Mouse (Mus musculus) left cerebral cortex, postnatal 10 days (tissue): ENCODE results near the gene Abca9. TPM values are rescaled to one million over a fixed set of nuclear protein-coding genes. Genes with fewer than 3 reads are reported as not detected.

ENCODE experiments used
- DNase-seq, 2 experiments: peaks; one replicate each; pipeline ENCODE4 v3.0.0; 2021 to 2022; ENCODE audit warnings: low spot score in 2 of 2, mixed read lengths in 1 of 2; ENCODE audit errors: extremely low spot score in 1 of 2
- intact Hi-C: fragments of 180-260 bp; cut with DNase I; formaldehyde crosslinking; loops from one replicate; pipeline ENCODE4 v1.15.1; 2025
- total RNA-seq, 2 experiments: library from RNA; stranded (reverse); gene quantifications; 2 replicates each; pipeline ENCODE4 v1.2.3; 2021

Abca9 gene
- 1 to 10 TPM; 8.0 to 8.1 TPM for total RNA-seq

DNA sequence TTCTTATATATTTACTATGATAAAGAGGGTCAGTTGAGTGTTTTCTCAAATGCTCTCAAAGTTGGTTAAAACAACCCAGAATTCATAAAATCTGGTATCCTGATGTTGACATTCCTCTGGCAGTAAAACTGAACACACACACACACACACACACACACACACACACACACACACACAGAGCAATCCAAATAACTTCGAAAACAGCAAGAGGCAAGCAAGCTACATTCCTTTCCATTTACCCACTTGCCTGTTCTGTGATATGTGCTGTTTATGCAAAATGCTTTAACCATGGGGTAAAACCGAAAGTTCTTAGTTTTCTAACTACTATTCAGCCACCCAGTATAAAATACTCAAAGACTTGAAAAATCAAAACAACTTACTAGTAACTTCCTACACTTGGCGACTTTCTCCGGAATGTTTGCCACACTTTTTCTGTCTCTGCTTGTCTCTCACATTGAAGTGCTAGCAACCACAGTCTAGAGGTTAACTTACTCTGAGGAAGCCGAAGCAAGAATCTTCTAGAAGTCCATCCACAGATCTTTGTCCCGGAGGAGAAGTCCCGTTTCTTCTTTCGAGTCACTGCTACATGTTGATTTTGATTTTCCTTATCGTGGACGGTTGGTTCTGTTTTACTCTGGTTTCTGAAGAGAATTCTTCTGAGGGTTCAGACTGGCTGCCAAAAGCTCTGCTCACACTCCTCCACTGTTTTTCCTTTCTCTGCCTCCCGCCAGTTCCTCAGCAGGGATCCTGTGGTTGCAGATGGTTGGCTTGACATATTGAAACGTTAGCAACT is at the start of gene Abca9:
Gene Abca9 (minus strand): TSS at position 738 of the 793 bp plus-strand sequence.
- DNase-seq: peak; percentile 48 to 73
- intact Hi-C loops: no loop called here

DNA sequence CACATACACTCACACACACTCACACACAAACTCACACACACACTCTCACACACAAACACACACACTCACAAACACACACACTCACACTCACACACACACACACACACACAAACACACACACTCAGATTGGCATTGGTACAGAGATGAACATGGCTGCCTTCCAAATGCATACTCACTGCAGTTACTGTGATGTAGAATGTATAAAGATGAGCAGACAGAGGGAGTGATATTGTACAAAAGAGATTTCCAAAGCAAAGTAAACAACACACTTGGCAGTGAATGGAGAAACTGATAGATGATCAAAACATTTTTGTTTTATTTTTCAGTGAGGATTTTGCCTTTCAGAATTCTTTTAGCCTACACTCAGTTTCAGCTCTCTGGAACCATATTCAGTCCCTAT is 49.1 kb upstream of the Abca9 start:
- intact Hi-C loops: no loop called here

DNA sequence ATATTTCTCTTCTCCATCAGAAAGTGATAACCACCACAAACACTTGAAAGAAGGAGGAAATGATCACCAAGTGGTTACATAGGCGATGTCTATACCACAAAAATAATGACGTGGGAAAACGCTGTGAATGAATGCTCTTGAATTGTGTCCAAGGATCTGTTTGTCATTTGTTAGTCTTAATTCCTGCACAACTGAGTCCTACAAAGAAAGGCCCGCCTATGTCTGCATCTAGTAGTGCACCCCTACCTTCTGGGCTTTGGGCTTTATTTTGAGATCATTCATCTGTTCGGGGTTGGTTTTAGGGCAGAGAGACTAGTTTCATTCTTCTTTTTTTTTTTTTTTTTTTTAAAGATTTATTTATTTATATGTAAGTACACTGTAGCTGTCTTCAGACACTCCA is 35.9 kb upstream of the Abca9 start:
- intact Hi-C loops: no loop called here

More for the DNA sequence above, 49.1 kb upstream of the Abca9 start:
- no peak for DNase-seq

DNA sequence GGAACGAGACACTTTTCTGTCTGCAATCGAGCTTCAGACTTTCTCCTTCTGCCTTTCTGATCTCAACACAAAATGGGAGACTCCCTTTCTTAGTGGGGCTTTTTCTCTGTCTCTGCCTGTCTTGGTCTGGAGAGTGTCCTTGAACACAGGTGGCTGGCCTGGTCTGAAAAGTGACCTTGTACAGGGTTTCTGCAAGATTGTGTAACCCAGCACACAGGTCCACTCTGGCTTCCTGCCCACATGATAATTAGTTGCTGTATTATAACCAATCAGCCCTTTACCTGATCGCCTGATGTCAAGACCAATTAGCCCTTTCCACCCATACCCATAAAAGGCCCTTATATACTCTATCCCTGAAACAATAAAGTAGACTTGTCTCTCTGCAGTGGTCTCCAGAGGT is 30.9 kb upstream of the Abca9 start:
- DNase-seq: no peak
- intact Hi-C loops: no loop called here

More for the DNA sequence above, 35.9 kb upstream of the Abca9 start:
- DNase-seq: no peak

DNA sequence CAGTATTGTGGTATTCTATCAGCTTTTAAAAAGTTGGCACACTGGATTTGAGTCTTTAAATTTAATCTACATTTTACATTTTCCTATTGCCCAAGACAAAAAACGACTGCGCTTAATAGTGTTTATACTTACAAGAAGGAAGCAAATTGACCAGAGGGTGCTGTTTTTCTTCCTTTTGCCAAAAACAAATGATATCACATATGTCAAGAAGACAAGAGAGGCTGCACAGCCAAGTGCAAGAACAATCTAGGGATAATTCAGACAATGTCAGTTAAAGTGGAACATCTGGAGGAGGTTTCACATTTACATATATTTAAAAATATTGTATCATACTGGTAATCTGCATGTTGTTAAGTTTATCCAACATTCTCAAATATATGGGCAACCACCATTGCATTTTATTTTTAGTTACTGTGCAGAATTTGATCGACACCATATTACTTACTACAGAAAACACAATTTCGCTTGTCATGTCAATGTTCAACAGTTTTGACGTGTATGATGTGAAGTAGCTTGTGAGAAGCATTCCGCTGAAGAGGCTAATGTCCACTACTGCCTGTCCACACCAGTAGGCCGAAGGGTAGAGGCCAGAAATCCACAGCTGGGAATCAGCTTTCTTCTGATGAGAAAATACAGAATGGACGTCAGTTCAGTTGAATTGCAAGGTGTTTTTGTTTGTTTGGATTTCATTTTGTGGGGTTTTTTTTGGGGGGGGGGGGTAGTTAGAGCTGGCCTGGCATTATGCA is 28.7 kb upstream of the Abca9 start:
- intact Hi-C loops: no loop called here
- no peak for DNase-seq

DNA sequence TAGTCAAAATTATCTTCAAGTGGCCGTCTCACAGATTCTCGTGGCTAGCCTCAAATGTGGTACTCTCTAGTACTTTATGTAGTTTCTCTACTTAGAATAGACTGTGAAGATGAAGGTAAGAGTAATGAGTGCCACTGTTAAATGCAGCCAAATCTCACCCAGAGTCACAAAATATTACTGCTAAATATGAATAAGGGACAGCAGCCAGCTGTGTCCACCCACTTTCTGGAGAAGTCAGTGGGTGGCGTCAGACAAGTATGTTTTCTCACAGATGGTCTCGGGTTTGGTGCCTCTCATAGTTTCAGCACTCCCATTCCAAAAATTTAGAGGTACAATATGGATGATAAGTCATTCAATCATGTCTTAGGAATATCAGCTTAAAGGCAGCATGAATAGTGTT is 27.3 kb upstream of the Abca9 start:
- intact Hi-C loops: no loop called here
- no peak for DNase-seq

DNA sequence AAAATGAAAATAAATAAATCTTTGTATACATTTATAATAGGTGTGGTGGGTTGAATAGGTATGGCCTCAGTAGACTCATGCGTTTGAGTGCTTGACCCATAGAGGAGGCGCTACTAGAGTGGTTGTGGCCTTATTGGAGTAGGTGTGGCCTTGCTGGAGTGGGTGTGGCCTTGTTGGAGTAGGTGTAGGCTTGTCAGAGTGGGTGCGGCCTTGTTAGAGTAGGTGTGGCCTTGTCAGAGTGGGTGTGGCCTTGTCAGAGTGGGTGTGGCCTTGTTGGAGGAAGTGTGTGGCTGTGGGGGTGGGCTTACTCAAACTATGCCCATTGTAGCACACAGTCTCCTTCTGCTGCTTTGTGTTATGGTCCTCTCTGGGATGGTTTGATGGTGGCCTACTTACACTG is 3.2 kb upstream of the Abca9 start:
- no peak for DNase-seq
- intact Hi-C loops: no loop called here

DNA sequence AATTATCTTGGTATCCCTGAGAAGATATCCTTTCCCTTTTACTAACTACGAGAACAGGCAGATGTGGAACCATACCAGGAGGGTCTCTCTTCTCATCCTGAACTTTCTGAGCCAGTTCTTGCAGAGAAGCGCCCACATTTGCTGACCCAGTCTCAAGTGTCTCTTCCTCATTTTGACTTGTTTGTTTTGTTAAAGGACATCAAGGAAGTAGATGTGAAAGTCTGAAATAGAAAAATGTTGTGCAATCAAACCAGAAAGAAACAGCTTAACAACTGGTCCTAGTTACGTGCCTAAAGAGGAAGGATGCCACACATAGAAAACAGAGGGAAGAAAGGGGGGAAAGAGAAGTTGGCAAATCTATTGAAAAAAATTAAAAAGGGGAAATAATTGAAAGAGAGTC is 2.2 kb downstream of the Abca9 start:
- DNase-seq: no peak
- intact Hi-C loops: no loop called here

DNA sequence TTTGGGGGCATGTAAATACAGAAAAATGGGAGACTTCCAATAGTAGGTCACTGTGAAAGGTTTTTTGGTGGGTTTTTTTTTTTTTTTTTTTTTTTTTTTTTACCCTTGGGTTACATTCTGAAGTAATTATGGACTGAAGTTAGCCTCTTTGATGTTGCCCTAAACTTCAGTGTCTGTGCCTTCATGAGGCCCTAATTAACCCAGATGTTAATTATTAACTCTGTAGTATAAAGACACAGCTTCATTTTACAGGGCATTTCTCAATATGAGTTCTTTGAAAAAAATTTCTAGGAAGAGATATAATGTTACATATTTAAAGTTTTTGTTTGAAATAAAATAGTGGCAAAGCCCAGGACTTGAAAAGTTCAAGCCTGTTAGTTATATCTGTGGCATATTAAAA is 2.6 kb downstream of the Abca9 start:
- DNase-seq: no peak
- intact Hi-C loops: no loop called here

DNA sequence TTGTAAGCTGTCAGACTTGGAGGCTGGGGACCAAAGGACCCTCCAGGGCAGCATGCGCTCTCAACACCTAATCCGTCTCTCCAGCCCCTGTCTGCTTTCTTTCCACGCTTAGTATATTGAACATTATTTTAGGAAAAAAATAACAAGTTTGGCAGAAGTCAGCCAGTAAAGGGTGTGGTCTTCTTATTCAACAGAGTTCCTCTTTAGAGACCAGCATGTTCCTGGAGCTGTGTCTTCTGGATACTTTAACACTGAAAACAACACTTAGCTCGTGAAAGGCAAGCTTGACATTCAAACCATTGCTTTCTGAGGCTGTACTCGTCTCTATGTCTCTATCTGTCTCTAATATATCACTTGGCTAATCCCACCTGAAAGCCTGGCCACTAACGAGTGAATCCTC is 10.9 kb downstream of the Abca9 start:
- intact Hi-C loops: no loop called here
- no peak for DNase-seq

DNA sequence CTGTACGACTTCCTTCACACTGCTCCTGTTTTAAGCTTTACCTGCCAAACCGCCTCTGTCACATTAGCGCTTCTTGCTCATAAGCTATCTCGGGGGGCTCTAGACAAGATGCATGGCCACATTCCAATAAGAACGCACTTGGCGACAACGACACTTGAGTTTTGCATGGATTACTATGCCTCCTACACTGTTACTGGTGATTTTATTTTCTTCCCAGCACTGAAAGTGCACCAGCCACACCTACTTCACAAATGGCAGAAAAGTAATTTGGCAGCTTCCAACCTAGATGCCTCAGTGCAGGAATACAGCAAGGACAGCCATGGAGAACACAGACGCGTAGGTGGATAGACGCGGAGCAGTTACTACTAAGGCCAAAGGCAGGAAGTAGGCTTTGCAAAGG is 12.0 kb downstream of the Abca9 start:
- intact Hi-C loops: no loop called here
- no peak for DNase-seq

DNA sequence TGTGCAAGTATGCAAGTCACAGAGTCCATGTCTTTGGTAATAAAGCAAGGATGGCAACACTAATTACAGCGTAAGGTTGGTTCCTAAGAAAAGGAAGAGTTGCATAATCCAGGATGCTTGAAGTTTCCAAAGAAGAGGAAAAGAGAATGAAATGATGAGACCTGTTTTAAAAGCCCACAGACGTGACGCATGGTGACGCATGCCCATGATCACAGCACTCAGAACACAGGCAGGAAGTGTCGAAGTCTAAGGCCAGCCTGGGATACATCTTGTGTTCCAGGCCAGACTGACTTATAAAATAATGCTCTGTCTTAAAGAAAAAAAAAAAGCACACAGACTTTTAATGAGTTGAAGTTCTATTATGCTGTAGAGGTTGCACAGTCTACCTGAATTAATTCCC is 20.4 kb downstream of the Abca9 start:
- intact Hi-C loops: no loop called here
- no peak for DNase-seq

DNA sequence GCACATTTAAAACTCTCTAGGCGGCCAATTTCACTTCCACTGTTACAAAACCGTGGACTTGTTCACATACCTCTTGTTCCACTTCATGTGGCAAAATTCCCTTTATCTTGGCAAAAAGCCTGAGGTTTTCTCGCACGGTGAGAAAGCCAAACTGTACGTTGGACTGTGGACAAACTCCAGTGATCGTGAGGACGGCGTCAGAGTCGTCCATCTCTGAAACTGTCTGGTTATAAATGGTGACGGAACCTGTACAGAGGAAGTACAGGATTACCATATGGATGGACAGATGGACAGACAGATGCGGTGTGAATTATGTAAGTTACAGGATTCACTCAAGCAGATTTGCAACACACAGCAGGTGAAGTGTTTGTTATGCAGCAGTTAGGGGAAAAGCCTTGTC is 22.6 kb downstream of the Abca9 start:
- intact Hi-C loops: no loop called here
- DNase-seq: no peak

DNA sequence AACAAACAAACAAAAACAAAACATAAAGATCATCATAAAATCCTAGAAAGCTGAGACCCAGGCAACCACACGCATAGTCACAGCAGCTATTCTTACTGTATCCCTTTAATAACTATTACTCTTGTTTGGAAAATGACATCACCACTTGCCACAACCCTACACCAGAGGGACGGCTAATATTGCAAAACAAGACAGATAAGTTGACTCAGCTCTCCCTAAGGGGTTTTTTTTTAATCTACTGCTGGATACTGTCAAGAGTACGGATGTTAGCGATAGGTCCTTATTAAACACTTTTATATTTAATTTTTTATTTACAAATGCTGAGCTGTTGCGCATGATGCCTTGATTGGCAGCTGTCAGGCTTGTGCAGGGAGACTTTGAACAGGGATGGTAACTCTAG is 37.2 kb downstream of the Abca9 start:
- DNase-seq: no peak
- intact Hi-C loops: no loop called here

DNA sequence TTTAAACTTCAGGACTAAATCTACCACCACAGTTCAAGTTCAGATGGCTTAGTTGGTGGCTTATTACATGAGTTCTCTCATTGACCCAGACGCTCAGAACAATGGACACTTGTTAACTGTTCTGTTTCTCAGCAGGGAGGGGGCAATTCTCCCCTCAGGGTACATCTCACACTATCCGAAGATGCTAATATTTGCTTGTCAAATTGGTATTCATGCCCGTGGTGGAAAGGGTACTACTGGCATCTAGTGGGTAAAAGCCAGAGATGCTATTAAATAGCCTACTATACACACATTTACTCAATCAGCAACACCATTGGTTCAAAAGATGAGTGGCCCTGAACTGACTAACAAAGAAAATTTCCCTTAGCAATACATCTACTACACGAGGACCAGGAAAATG is 56.9 kb downstream of the Abca9 start:
- no peak for DNase-seq
- intact Hi-C loops: loop anchor here (5.0 kb wide), 1 partner anchor 239 kb away; no protein-coding TSS in a partner anchor

DNA sequence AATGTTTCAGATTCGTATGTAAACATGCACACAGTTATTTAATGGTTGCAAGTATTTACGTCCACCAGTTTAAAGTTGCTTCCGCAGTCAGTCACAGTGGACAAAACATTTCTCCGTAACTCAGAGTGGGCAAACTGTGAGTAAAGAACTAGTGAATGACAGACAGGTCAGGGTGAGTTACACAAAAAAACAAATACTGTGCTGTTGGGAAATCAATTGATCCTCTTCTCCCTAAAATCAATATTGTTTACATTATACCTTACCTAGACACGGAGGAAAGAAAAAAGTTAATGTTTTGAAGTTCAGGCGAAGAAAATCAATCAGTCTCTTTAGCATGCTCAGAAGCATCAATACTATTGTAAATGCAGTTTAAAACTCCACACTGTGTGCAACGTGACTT is 66.6 kb downstream of the Abca9 start:
- DNase-seq: no peak
- intact Hi-C loops: loop anchor here (10.0 kb wide), 1 partner anchor 207 kb away; no protein-coding TSS in a partner anchor

DNA sequence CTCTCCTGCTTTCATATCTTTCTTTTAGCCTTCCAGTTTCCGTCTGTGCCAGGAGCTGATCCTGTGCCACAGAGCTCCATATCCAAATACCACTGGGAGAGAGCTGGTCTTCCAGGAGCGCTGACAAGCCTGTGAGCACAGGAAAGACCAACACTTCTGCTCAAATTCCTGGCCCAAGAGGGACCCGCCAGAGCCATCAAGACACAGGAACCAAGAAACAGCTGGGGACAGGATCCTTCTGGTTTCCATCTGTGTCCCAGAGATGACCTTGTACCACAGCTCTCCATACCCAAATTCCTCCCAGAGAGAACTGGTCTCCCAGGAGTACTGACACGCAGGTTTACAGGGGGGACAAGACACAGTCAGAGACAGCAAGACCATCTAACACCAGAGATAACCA is 69.1 kb downstream of the Abca9 start:
- DNase-seq: no peak
- intact Hi-C loops: no loop called here

DNA sequence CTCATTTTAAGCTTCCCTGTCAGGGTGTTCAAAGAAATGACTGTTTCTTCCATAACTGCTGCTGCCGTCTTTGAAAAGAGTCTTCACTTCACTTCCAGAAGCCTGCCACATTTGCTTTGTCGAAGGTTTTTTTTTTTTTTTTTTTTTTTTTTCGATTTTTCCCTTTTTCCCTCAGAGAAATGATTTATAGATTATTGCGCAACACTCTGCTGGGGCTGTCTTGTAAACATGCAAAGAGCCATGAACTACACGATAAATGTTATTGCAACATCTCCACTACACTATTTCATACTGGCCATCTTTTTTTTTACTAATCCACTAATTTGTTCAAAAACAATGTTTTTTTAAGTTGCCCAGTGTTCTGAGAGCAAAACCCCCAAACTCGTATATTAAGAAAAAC is 70.5 kb downstream of the Abca9 start:
- DNase-seq: no peak
- intact Hi-C loops: no loop called here

DNA sequence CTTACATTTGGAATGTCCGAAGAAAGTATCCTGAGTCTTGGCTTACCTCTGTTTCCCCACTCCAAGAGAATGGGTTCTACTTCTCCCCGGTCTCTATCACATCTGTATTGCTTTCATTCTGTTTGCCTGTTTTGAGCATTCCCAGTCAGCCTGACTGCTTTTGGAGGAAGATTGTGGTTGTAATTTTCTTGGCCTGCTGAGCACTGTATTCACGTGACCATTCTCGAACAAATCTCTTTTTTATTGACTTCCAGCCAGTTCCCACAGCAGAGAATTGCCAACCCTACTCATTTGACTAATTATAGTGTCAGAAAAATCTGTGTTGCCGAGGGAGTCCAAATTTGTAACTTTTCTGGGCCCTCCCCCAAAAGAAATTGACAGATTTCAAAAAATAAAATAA is 72.1 kb downstream of the Abca9 start, which contains the start of gene Abca8a:
Gene Abca8a (minus strand): TSS at position 121 of the 400 bp plus-strand sequence.
- intact Hi-C loops: no loop called here
- DNase-seq: peak in 1 of 2 experiments; percentile 27

DNA sequence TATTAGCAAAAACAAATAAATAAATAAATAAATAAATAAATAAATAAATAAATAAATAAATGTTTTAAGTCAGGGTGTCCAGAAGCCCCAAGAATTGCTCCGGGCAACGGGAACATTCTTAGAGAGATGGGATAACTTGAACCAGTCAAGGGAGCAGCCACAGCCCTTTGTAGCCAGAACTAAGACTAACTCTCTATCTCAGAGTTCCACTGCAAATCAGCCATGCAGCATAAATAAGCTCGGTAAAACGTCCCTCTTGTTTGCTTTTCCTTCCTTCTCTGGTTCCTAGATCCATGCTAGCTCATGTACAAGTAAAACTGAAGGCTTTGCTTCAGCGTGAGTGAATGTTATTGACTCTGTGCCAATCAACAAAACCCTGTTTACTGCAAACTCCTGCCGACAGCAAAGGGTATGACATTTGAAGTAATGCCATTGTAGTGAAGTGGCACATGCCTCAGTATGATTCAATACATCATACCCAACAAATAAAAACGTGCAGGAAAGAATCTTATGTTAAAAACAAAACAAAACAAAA is 73.1 kb downstream of the Abca9 start:
- no peak for DNase-seq
- intact Hi-C loops: no loop called here
